ENCODE assay signal across 9 mouse cellular contexts in genomic region chr9:92769528-92769927, GRCm38 (mm10).
A peak's percentile ranks its signal among the peaks of the same experiment; 100 is the strongest.
DNase-seq lines count a peak whose midpoint lies in the region; ATAC-seq and TF ChIP-seq lines count a peak whose summit lies in the region.
"Had no signal": no experiment of that assay in that cellular context is flagged by ENCODE, and none has a peak within 500 bp of the region (broad histone marks: within the 10 kb centered on the region; RNA-seq: fewer than 3 reads in every experiment).

No protein-coding gene starts in this region.

- H3K36me3 ChIP-seq in hindbrain, postnatal 0 days (ENCODE audit: insufficient read depth, low read length): no peaks in the 10 kb centered on the region
- no peaks in the 10 kb centered on the region for H3K36me3 ChIP-seq in hindbrain, embryonic 12.5 days
- no peaks in the 10 kb centered on the region for H3K36me3 ChIP-seq in C2C12 (ENCODE audit: control insufficient read depth, insufficient read depth)
- no peaks in the 10 kb centered on the region for H3K36me3 ChIP-seq in kidney, postnatal 0 days (ENCODE audit: insufficient read depth, low read length)
- H3K36me3 ChIP-seq: limb, embryonic 15.5 days had no signal

- H3K27ac ChIP-seq in hindbrain, postnatal 0 days: no peak overlapping the region
- no peak overlapping the region for H3K27ac ChIP-seq in hindbrain, embryonic 12.5 days
- no peak overlapping the region for H3K27ac ChIP-seq in kidney, postnatal 0 days
- H3K27ac ChIP-seq: limb, embryonic 15.5 days had no signal

- no peaks in the 10 kb centered on the region for H3K79me3 ChIP-seq in C2C12 (ENCODE audit: low read depth)

- H3K27me3 ChIP-seq in hindbrain, postnatal 0 days (ENCODE audit: insufficient read depth, low read length): no peaks in the 10 kb centered on the region
- H3K27me3 ChIP-seq in hindbrain, embryonic 12.5 days: no peaks in the 10 kb centered on the region
- no peaks in the 10 kb centered on the region for H3K27me3 ChIP-seq in C2C12 (ENCODE audit: control insufficient read depth, insufficient read depth, insufficient read length)
- H3K27me3 ChIP-seq in kidney, postnatal 0 days (ENCODE audit: insufficient read depth, low read length): no peaks in the 10 kb centered on the region
- H3K27me3 ChIP-seq: limb, embryonic 15.5 days had no signal

- no peak overlapping the region for H3K4me2 ChIP-seq in hindbrain, postnatal 0 days (ENCODE audit: low read depth, low read length)
- H3K4me2 ChIP-seq in hindbrain, embryonic 12.5 days (replicated peaks): no peak overlapping the region
- H3K4me2 ChIP-seq in kidney, postnatal 0 days (ENCODE audit: low read length): no peak overlapping the region
- H3K4me2 ChIP-seq: limb, embryonic 15.5 days had no signal

- 54% methylated on average over 2 of the region's 2 CpGs for WGBS in hindbrain, postnatal 0 days
- 69% methylated on average over 2 of the region's 2 CpGs for WGBS in hindbrain, embryonic 12.5 days
- 60% methylated on average over 2 of the region's 2 CpGs for WGBS in kidney, postnatal 0 days

- no peak for ATAC-seq in hindbrain, postnatal 0 days
- no peak for ATAC-seq in hindbrain, embryonic 12.5 days (ENCODE audit: low FRiP score)
- no peak for ATAC-seq in kidney, postnatal 0 days (replicated peaks; ENCODE audit: low FRiP score, low read depth)

- H3K9ac ChIP-seq in hindbrain, postnatal 0 days (replicated peaks; ENCODE audit: low read length): no peak overlapping the region
- no peak overlapping the region for H3K9ac ChIP-seq in hindbrain, embryonic 12.5 days
- H3K9ac ChIP-seq in kidney, postnatal 0 days (ENCODE audit: low read depth, low read length): no peak overlapping the region
- H3K9ac ChIP-seq: limb, embryonic 15.5 days had no signal

- peak; percentile 66 for TF ChIP-seq CTCF in hindbrain, postnatal 0 days (IDR thresholded peaks at IDR 0.05; ENCODE audit: low read depth)
- TF ChIP-seq CTCF in C2C12 (IDR thresholded peaks at IDR 0.05; ENCODE audit: control insufficient read depth, insufficient read depth, insufficient read length): peak; percentile 3
- TF ChIP-seq CTCF in kidney, postnatal 0 days (IDR thresholded peaks at IDR 0.05; ENCODE audit: low read depth): peak; percentile 63

- H3K9me3 ChIP-seq in hindbrain, postnatal 0 days (ENCODE audit: low read length): no peaks in the 10 kb centered on the region
- no peaks in the 10 kb centered on the region for H3K9me3 ChIP-seq in hindbrain, embryonic 12.5 days (replicated peaks)
- no peaks in the 10 kb centered on the region for H3K9me3 ChIP-seq in kidney, postnatal 0 days (replicated peaks; ENCODE audit: low read length)
- H3K9me3 ChIP-seq: limb, embryonic 15.5 days had no signal

- no peak overlapping the region for H3ac ChIP-seq in C2C12 (ENCODE audit: control insufficient read depth, insufficient read length, low read depth)

- no peaks in the 10 kb centered on the region for H3K4me1 ChIP-seq in hindbrain, postnatal 0 days (ENCODE audit: insufficient read depth, low read length)
- no peaks in the 10 kb centered on the region for H3K4me1 ChIP-seq in hindbrain, embryonic 12.5 days
- no peaks in the 10 kb centered on the region for H3K4me1 ChIP-seq in kidney, postnatal 0 days (replicated peaks; ENCODE audit: insufficient read depth, low read length)
- H3K4me1 ChIP-seq: limb, embryonic 15.5 days had no signal

- no peak overlapping the region for H3K4me3 ChIP-seq in hindbrain, postnatal 0 days (ENCODE audit: low read length)
- H3K4me3 ChIP-seq in hindbrain, embryonic 12.5 days: no peak overlapping the region
- no peak overlapping the region for H3K4me3 ChIP-seq in C2C12 (ENCODE audit: insufficient read depth, poor library complexity, severe bottlenecking)
- H3K4me3 ChIP-seq in kidney, postnatal 0 days (replicated peaks; ENCODE audit: low read depth, low read length): no peak overlapping the region
- H3K4me3 ChIP-seq: limb, embryonic 15.5 days had no signal

- no peak for DNase-seq in hindbrain, postnatal 0 days (ENCODE audit: low spot score)
- DNase-seq in R1 (ENCODE audit: low read depth, low spot score): peak; percentile 55
- DNase-seq in kidney, postnatal 0 days (ENCODE audit: low spot score): no peak
- DNase-seq in thymus, postnatal 14 days: peak; percentile 5
- DNase-seq in right cerebral cortex, postnatal 14 days: no peak
- no peak for DNase-seq in left cerebral cortex, adult 9 months (ENCODE audit: low spot score in 2 of 2)

- H3K79me2 ChIP-seq in C2C12 (ENCODE audit: control insufficient read depth, insufficient read depth): no peaks in the 10 kb centered on the region

TF ChIP-seq in C2C12, 6 proteins besides CTCF, POLR2A, EP300 and RAD21:
- TF ChIP-seq MYOG (IDR thresholded peaks at IDR 0.05; ENCODE audit: control insufficient read depth, extremely low read depth, insufficient read length) (no peak), USF1 (IDR thresholded peaks at IDR 0.05; ENCODE audit: low read depth) (no peak), MAX (IDR thresholded peaks at IDR 0.05) (no peak), MYOD1 (IDR thresholded peaks at IDR 0.05; ENCODE audit: control insufficient read depth, insufficient read length, low read depth) (no peak), FOSL1 (IDR thresholded peaks at IDR 0.05; ENCODE audit: insufficient read depth, low read length, poor library complexity, severe bottlenecking) (no peak), CEBPB (IDR thresholded peaks at IDR 0.05; ENCODE audit: low read depth) (no peak)

Comparison
In these comparisons a context has a peak if more than half of its experiments do, and no peak if none do; other contexts are left out.
1. DNase-seq: peak in R1 (single experiment) and thymus, postnatal 14 days (single experiment); none in hindbrain, postnatal 0 days (single experiment), kidney, postnatal 0 days (single experiment), right cerebral cortex, postnatal 14 days (single experiment) and left cerebral cortex, adult 9 months (0 of 2).
2. CTCF ChIP-seq: peak in every context shown above with its lines; median percentile 66 in hindbrain, postnatal 0 days; 63 in kidney, postnatal 0 days; 3 in C2C12.